Mouse (Mus musculus) 3134 (cell line): ENCODE results near the gene Rad51ap1.

Source experiments
- DNase-seq: peaks from one replicate; pipeline ENCODE4 v3.0.0-alpha.2; 2011; ENCODE audit warnings: low spot score; ENCODE audit not compliant: insufficient read length; ENCODE audit errors: extremely low read depth

The Rad51ap1 gene

DNA sequence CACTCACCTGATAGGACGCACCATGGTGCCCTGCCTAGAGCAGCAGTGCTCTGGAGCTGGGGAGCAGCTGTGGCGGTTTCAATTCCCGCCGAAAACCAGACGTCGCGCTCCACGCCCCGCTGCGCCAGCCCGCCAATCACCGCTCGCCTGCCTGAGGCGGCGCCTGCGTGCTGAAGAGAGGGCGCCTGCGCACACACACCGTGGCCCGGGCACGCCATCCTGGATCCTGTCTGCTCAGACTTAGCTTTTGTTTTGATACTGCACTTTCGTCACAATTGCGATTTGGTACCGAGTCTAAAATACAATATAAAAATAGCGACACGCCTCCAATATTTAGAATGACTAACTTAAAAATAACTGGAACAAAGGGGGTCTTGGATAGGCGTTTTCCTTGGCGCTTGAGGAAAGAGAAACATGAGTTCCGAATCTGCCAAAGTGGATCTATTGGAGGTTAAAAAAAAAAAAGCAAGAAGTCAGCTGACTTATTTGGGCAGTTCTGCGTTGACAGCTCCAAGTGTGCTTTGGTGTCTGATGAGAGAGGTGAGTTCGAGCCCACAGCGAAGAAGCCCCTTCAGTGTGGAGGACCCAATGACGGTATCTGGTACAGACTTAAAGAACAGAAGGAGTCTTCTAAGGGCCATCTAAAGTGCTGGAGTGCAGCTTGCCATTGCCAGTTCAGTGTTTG, at the start of gene Rad51ap1, which contains the start of gene D6Wsu163e:
Gene Rad51ap1, minus strand, starts transcription at position 101 of the 685 bp plus-strand sequence.
Gene D6Wsu163e, plus strand, starts transcription at position 476 of the 685 bp plus-strand sequence.
- peak; percentile 96 for DNase-seq

GRCm38 (mm10) chr6:126981539-126982234, 42.3 kb upstream of the Rad51ap1 start:
- DNase-seq = no peak

GRCm38 (mm10) chr6:126966241-126967026, 27.0 kb upstream of the Rad51ap1 start:
- DNase-seq = no peak

- DNase-seq = no peak
These were observed 24.0 kb upstream of the Rad51ap1 start for GRCm38 (mm10) chr6:126963426-126963825.

DNA sequence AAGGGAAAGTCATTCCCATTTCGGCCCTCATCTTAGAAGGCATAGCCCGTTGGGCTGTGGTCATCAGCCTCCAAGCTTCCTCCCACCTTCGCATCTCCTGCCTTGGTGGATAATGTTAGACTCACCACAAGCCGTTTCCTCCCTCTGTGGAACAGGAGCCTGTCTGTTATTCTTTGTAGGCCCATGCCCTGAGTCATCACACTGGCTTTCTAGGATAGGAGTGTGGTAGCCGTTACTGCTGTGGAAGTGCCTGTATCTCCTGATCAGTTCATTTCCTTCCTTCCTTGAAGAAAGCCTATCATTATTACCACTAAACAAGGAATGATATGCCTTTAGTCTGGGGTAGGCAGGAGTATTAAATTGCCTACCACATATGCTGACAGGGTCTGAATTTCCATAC, 23.3 kb upstream of the Rad51ap1 start:
- no peak for DNase-seq

DNA sequence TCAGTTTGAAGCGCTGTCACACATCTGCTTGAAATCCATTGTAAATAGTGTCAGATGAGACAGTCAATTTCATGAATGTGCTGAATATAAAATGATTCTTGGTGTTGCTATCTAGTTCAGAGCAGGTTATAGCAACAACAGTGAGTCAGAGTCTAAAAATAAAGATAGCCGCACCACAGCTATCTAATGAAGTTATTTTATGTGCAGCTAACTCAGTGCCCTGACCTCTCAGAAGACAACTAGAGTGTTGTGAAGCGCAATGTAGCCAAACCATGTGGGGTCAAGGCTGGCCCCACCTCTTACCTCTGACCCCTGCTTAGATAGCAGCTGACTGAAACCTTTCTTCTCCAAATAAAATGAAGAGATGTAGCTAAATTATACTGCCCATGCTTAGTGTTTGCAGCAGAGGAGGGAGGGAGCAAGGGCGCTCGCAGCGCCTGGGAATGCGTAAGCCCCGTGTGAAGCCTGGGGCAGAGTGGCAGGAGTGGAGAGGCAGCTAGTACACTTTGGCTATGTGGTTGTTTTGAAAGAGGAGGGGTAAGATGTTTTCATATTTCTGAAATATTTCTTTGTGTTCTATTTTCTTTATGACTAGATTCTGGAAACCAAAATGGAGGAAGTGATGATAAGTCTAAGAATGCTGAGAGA, 22.1 kb upstream of the Rad51ap1 start:
- no peak for DNase-seq

DNA sequence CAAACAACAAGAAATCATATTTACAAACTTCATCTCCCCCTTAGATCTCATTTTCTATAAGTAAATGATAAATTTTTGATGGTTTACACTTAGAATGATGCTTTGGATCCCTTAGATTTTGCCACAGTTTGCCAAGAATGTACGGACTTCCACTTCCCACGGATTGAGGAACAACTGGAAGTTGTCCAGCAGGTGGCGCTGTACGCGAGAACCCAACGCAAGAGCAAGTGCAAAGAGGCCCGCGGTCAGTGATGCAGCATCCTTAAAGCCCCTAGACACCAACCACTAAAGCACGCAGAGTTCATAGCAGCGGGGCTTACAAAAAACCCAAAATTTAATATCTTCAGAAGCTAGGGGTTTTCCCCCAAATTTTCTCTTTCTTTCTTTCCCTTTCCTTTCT, 16.3 kb upstream of the Rad51ap1 start:
- peak; percentile 25 for DNase-seq

- no peak for DNase-seq
These were observed 8.9 kb upstream of the Rad51ap1 start for GRCm38 (mm10) chr6:126948336-126948735.

DNA sequence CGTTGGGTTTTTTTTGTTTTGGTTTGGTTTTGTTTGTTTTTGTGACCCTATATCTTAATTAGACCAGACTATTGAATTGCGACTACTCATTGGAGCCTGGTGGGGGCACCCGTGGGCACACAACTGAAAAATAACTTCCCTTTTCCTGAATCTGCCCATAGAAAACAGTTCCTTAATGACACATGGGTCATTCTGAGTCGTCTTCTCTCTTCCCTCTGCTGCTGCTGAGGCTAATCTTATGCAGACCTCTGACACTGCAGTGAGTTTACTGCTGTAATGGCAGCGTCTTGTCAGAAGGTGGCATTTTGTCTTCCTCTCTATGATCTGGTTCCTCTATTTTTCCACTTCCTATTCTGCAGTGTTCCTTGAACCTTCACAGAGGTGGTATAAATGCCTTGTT, 1.1 kb upstream of the Rad51ap1 start:
- no peak for DNase-seq

GRCm38 (mm10) chr6:126938853-126939486, 417 bp downstream of the Rad51ap1 start:
- DNase-seq = no peak

DNA sequence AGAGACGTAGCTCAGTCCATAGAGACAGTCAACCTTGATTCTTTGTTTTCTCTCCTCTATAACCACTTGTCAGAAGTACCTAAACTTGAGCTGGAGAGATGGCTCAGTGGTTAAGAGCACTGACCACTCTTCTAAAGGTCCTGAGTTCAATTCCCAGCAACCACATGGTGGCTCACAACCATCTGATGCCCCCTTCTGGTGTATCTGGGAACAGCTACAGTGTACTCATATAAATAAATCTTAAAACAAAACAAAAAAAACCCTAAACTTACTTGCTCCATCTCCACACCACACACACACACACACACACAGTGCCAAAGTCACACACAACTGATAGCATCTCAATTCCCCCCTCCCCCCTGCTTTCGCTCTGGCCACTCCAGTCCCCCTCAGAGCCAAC, 1.3 kb downstream of the Rad51ap1 start:
- DNase-seq = no peak

- DNase-seq = peak; percentile 32
These were observed 6.5 kb downstream of the Rad51ap1 start for GRCm38 (mm10) chr6:126932896-126933295.

- DNase-seq = no peak
These were observed 18.1 kb downstream of the Rad51ap1 start, which contains the start of gene Dyrk4 for GRCm38 (mm10) chr6:126921111-126921881. TSS of gene Dyrk4 (minus strand) at chr6:126921839.

DNA sequence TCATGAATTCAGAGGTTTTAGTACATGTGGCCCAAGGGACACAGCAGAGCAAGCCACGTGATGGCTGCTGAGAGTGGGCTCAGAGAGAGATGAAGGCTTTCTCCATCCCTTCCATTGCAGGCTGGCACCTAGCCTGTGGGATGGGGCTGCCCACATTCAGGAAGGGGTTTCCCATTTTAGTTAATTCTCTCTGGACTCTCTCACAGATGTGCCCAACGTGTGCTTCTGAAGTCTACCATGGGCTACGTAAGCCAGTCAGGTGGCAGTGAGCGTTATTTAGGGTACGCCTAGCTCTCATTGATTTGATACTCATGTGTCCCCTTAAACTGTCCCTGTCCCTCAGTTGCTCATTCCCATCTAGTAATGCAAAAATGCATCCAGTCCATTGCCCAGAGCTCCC, 24.5 kb downstream of the Rad51ap1 start:
- no peak for DNase-seq

DNA sequence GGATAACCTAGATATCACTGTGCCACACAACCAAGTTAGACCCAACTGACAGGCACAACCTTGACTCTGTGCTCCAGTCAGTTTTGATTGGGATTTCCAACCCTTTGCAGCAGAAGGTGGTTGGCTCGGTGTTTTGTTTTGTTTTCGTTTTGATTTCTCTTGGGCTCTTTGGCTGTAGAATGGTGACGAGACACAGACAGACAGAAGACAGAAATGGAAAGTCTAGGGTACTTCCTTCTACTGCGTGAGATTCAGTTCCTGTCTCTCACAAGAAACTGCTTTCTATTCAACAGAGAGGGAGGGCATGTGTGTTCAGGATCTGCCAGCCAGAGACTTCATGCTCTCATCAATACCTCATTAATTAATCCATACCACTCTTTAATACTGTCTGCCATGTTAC, 28.7 kb downstream of the Rad51ap1 start:
- DNase-seq = no peak

DNA sequence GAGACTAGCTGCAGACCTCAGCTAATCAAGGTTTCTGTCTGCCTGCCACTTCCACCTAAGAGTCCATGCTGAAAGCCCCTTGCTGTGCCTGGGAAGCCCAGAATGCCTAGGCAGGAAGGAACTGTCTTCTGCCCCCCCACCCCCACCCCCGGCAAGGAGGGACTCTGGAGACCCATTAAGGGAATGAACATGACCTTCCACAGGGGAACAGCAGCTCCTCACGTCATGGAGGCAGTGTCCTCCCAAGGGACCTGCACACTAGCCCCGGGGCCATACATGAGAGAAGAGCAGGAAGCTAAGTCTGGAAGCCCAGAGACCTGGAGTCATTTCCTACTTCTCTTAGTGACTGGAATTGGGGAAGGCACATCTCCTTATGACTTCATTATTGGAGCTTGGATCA, 31.5 kb downstream of the Rad51ap1 start:
- no peak for DNase-seq

- DNase-seq = no peak
These were observed 32.0 kb downstream of the Rad51ap1 start for GRCm38 (mm10) chr6:126907378-126907777.

DNA sequence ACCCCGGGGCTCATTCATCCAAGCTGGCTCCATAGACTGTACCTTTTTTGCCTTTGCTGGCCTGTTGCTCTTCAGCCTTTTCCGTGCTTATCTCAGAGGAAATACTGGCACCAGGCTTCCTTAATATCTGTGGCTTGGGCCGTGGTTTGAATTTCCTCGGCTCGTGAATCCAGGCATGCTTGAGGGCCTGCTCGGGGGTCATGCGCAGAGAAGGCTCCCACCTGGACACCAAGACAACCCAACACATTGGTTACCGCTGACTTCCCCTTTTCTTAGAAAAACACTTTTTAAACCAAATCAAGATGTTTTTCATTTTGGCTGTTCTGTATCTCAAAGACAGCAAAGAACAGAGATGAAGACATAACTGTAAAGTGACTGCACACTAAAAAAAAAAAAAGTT, 62.3 kb downstream of the Rad51ap1 start:
- no peak for DNase-seq
